Mouse (Mus musculus) subcutaneous adipose tissue, adult 2 months (tissue): ENCODE measurements around the gene Lhx3. TPM values are rescaled to one million over a fixed set of nuclear protein-coding genes. Genes with fewer than 3 reads are reported as not detected.

Source experiments
- polyA plus RNA-seq: library from polyadenylated mRNA; depleted of rRNA; stranded (reverse); fragments of >200 nt; gene quantifications from 2 replicates; pipeline ENCODE4 v1.2.3, GENCODE M21; 2012; ENCODE audit warnings: low replicate concordance; rRNA removed

Lhx3 gene
- polyA plus RNA-seq = not detected in 2 replicates

GRCm38 (mm10) chr2:26208126-26208789 lies at the start of gene Lhx3:
Lhx3 (minus strand) TSS chr2:26208289.

DNA sequence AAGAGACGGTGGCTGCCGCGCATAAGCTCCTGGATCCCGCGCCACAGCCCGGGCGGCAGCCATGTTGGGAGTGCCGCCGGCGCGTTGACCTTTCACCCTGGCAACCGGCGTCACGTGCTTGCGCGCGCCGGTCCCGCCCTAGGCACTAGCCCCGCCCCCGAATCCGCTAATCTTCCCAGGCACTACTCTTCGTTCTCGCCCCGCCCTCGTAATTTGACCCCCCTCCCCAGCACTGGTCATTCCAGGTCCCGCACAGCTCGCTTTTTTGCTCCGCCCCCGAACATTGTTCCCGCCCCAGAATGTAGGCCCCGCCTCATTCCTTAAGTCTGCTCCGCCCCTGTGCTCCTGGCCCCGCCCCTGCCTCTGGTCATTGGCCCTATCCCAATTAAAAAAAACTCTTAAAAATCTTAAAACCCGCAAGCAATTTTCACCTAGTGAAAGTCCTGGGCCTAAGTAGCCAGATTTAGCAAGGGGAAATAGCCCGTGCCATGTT lies 29.2 kb upstream of the Lhx3 start, which contains the start of gene Qsox2:
Gene Qsox2 (minus strand): TSS at position 236 of the 493 bp plus-strand sequence.

Other genes with a start within 250 kb of the Lhx3 start
- gene Camsap1, start 225.0 kb downstream of the Lhx3 start, polyA plus RNA-seq = 7.2 and 22.4 TPM in 2 replicates
- 69.7 and 73.3 TPM in 2 replicates for gene Ubac1, start 186.5 kb downstream of the Lhx3 start, polyA plus RNA-seq
- gene Nacc2, start 85.1 kb downstream of the Lhx3 start, polyA plus RNA-seq = 64.0 and 90.7 TPM in 2 replicates
- gene Qsox2, start 29.2 kb upstream of the Lhx3 start, polyA plus RNA-seq = 14.7 and 18.8 TPM in 2 replicates
- 0.11 and 8.5 TPM in 2 replicates for gene Ccdc187, start 86.3 kb upstream of the Lhx3 start, polyA plus RNA-seq
- 16.2 and 35.7 TPM in 2 replicates for gene Gpsm1, start 107.2 kb upstream of the Lhx3 start, polyA plus RNA-seq
- gene Dnlz, start 143.8 kb upstream of the Lhx3 start, polyA plus RNA-seq = 29.0 and 35.4 TPM in 2 replicates
- gene Card9, start 152.6 kb upstream of the Lhx3 start, polyA plus RNA-seq = 5.6 and 7.3 TPM in 2 replicates
- gene Snapc4, start 172.4 kb upstream of the Lhx3 start, polyA plus RNA-seq = 27.9 and 57.8 TPM in 2 replicates
- 101 and 135 TPM in 2 replicates for gene Entr1, start 181.0 kb upstream of the Lhx3 start, polyA plus RNA-seq
- 53.8 and 54.1 TPM in 2 replicates for gene Pmpca, start 181.1 kb upstream of the Lhx3 start, polyA plus RNA-seq
- 24.4 and 34.8 TPM in 2 replicates for gene Inpp5e, start 200.9 kb upstream of the Lhx3 start, polyA plus RNA-seq
- gene Sec16a, start 236.9 kb upstream of the Lhx3 start, polyA plus RNA-seq = 64.2 and 91.7 TPM in 2 replicates